Mouse (Mus musculus) limb, embryonic 11.5 days (tissue): ENCODE measurements around the gene Usf3. TPM values are rescaled to one million over a fixed set of nuclear protein-coding genes. Genes with fewer than 3 reads are reported as not detected.

Source experiments
- ATAC-seq: fragments of 200-750 bp; cut with Nextera tagmentation; 2 replicates; pipeline ENCODE4 v1.8.0; 2017; ENCODE audit warnings: low read depth; ENCODE audit not compliant: insufficient number of reproducible peaks, low FRiP score, low TSS enrichment
- DNase-seq: peaks from one replicate; pipeline ENCODE4 v3.0.0-alpha.2; 2015; ENCODE audit warnings: low spot score
- H3K27ac ChIP-seq: fragments of 300-500 bp; sonication (generic); replicated peaks from 2 replicates; pipeline ENCODE4 v1.5.1; 2014; ENCODE audit warnings: low read depth, mild to moderate bottlenecking, low read length
- H3K27me3 ChIP-seq: fragments of 300-500 bp; sonication (generic); 2 replicates; pipeline ENCODE4 v1.6.1; 2014; ENCODE audit warnings: mild to moderate bottlenecking, low read length, mixed read lengths; ENCODE audit not compliant: control insufficient read depth, insufficient read depth
- H3K36me3 ChIP-seq: fragments of 300-500 bp; sonication (generic); 2 replicates; pipeline ENCODE4 v1.6.1; 2014; ENCODE audit warnings: mild to moderate bottlenecking, low read length, moderate library complexity, mixed read lengths; ENCODE audit not compliant: control insufficient read depth, insufficient read depth
- H3K4me1 ChIP-seq: fragments of 300-500 bp; sonication (generic); 2 replicates; pipeline ENCODE4 v1.6.1; 2014; ENCODE audit warnings: low read length, mixed read lengths; ENCODE audit not compliant: control insufficient read depth, insufficient read depth
- H3K4me2 ChIP-seq: fragments of 300-500 bp; sonication (generic); 2 replicates; pipeline ENCODE4 v1.6.1; 2014; ENCODE audit warnings: low read depth, mild to moderate bottlenecking, moderate library complexity; ENCODE audit not compliant: severe bottlenecking
- H3K4me3 ChIP-seq: fragments of 300-500 bp; sonication (generic); 2 replicates; pipeline ENCODE4 v1.5.1; 2014; ENCODE audit warnings: low read depth, low read length
- H3K9ac ChIP-seq: fragments of 300-500 bp; sonication (generic); 2 replicates; pipeline ENCODE4 v1.6.1; 2014; ENCODE audit warnings: mild to moderate bottlenecking, low read length
- H3K9me3 ChIP-seq: fragments of 300-500 bp; sonication (generic); 2 replicates; pipeline ENCODE4 v1.6.1; 2016; ENCODE audit warnings: low read length; ENCODE audit not compliant: control insufficient read depth
- WGBS: fragments of 180-500 bp; shearing (Covaris S2); extraction: QIAGEN DNeasy Blood & Tissue Kit; methylation state at CpG from one replicate; pipeline ENCODE4 v1.1.7; 2014; 5-methylcytosine and 5-hydroxymethylcytosine counted together
- polyA plus RNA-seq: library from polyadenylated mRNA; unstranded; fragments of >200 nt; fragmentation: Nextera tagmentation; extraction: Ambion mirVana; gene quantifications from 2 replicates; pipeline ENCODE4 v1.2.1, GENCODE M21; 2014

Usf3 gene
- polyA plus RNA-seq, 1 experiment from 2014 or later: 5.1 TPM

DNA sequence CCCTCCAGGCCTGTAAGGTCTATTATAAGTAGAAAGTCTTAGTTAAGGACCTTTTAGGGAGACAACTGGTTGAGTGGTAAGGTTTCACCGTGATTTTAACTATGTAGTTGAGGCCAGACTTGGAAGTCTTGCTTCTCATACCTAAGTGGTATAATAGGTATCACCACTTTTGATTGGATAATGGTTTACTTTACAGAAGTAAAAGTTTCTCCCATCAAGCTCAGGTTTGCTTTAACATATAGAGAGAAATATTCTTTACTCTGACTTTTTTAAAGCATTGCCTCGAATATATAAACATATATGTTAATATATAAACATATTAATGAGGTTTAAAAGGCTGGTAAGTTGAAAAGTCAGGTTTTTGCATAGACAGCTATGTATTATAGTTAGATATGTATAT, 9.2 kb upstream of the Usf3 start:
- Histone ChIP-seq H3K27ac (no peak overlapping the region), H3K4me3 (no peak overlapping the region), H3K9ac (no peak overlapping the region), H3K9me3 (no peaks in the 10 kb centered on the region), H3K4me2 (no peak overlapping the region), H3K27me3 (no peaks in the 10 kb centered on the region), H3K36me3 (no peaks in the 10 kb centered on the region), H3K4me1 (no peaks in the 10 kb centered on the region)
- DNase-seq (no peak), ATAC-seq (no peak)
- 86% methylated on average over 2 of the region's 2 CpGs for WGBS

DNA sequence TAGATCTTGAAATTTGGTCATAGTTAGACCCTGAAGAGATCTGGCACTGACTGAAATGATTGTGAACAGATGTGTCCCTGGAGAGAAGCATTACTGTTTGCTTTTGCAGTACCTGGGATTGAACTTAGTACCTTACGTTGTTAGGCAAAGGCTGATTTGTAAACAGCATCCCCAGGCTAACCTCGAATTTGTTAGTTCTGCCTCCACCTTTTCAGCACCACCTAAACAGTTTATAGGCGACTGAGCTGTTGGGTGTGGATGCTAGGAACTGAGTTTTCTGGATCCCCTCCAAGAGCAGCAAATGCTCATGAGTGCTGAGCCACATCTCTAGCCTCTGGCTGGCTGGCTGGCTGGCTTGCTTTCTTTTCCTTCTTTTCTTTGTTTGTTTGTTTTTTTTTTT, 7.9 kb upstream of the Usf3 start:
- no peak overlapping the region for H3K27ac ChIP-seq
- no peaks in the 10 kb centered on the region for H3K36me3 ChIP-seq
- 53% methylated on average over 3 of the region's 3 CpGs for WGBS
- H3K4me3 ChIP-seq: no peak overlapping the region
- ATAC-seq: no peak
- H3K9me3 ChIP-seq: no peaks in the 10 kb centered on the region
- DNase-seq: no peak
- H3K4me2 ChIP-seq: no peak overlapping the region
- H3K9ac ChIP-seq: no peak overlapping the region
- H3K27me3 ChIP-seq: no peaks in the 10 kb centered on the region
- no peaks in the 10 kb centered on the region for H3K4me1 ChIP-seq

DNA sequence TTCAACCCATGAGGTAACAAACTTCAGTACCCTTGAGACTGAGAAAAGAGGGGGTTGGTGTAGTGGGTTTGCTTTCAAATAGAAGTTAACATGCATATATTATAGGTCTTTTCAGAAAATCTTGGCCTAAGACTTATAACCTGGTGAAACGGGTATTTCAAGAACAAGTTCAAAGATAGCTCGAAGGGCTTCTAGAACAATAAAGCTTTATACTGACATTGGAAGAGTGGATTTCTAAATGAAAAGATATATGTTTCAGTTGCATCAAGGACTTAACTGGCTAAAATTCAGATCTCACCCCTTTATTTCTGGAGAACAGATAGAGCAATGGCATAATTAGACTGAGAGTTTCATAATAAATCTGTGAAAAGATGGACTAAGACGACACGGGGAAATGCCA, 4.1 kb upstream of the Usf3 start:
- H3K4me3 ChIP-seq: no peak overlapping the region
- no peak overlapping the region for H3K4me2 ChIP-seq
- no peaks in the 10 kb centered on the region for H3K4me1 ChIP-seq
- 89% methylated on average over 4 of the region's 4 CpGs for WGBS
- no peaks in the 10 kb centered on the region for H3K9me3 ChIP-seq
- no peak overlapping the region for H3K27ac ChIP-seq
- no peaks in the 10 kb centered on the region for H3K36me3 ChIP-seq
- no peak for DNase-seq
- H3K9ac ChIP-seq: no peak overlapping the region
- H3K27me3 ChIP-seq: no peaks in the 10 kb centered on the region
- no peak for ATAC-seq

DNA sequence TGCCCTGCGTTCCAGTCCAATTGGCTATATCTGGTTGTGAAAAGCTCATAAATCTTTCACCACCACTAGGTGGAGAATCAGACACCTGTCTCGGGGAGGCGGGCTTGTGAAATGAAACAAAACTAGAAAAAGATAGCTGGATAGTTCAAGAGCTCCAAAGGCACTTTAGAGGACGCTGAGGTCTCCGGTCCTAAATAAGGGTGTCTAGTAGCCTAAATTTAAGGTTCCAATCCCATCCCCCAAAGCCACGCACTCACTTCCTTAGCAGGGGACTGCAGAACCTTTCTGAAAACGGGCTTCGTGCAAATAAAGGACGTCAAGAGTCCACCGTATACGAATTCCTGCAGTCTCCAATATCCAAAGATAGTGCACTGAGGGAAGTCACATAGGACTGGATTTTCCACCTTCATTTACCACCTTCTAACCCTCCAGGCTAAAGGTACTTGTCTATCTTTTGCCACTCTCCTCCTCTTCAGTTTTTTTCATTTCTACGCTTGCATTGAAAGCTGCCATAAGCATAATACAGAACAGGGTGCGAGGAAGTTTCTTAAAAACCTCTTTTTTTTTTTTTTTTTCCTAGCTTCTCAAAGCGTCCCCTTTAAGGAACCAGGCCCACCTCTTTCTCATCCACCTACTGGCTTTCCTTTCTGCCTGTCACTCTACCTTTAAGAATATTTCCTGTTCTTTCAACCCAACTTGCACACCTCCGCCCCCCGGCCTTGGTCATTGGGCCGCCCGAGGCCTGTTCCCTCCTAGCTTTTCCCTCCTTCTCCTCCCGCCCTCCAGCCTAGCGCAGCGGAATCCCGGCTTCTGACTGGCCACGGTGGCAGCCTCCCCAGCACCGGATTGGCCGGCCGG, 520 bp upstream of the Usf3 start:
- Histone ChIP-seq H3K4me2 (peak overlapping the region; percentile 64), H3K4me3 (peak overlapping the region; percentile 66), H3K9me3 (no peaks in the 10 kb centered on the region), H3K4me1 (peaks cover 3% of the 10 kb centered on the region; the same call in 1 of the 2 replicates), H3K27ac (peak overlapping the region; percentile 82), H3K27me3 (no peaks in the 10 kb centered on the region), H3K36me3 (no peaks in the 10 kb centered on the region), H3K9ac (peak overlapping the region; percentile 49; the same call in 1 of the 2 replicates)
- WGBS: under 1% methylated on average over 26 of the region's 26 CpGs
- peak; percentile 98 for DNase-seq
- ATAC-seq: peak; percentile 100

DNA sequence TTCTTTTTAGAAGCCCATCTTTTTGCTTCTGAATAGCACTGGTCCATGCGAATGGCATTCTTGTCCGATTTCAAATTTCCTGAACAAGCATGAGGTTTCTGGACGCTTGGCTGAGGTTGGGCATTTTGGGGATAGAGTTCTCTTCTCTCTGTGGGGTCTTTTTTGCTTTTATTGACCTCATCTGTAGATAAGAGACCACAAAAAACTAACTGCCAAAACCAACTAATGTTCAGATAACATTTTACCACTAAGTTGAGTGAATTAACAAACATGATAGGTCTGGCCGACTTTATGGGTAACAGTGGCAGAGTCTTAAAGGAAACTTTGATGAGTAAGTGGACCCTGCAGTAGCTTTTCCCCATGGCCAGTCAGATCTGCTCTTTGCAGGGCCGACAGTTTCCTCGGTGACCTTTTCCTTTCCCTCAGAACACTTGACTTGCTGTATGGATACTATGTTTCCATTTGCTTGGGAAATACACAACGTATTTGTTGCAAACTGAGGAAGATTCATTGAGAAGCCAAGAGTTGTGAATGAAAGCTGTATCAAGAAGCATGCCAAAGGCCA, 1.0 kb downstream of the Usf3 start:
- 27% methylated on average over 7 of the region's 7 CpGs for WGBS
- no peak for ATAC-seq

DNA sequence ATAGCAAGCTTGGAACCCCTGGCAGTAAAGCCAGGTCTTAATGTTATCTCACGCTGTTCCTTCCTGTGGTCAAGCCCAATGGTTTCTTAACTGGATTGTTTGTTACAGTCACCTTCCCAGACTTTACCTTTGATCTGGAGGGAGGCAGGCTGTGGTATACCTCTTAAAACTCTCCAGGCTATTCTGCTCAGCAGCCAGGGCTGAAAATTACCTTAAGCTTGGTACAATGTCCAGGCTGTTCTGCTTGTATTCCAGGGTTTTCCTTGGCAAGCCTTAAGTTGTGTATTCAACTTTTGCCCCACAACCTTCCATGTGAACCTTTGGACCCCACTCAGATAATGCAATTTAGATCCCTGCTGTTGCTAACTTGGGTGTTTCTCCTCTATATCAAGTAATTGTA, 2.0 kb downstream of the Usf3 start:
- Histone ChIP-seq H3K4me2 (no peak overlapping the region), H3K27me3 (no peaks in the 10 kb centered on the region), H3K36me3 (no peaks in the 10 kb centered on the region), H3K4me3 (no peak overlapping the region), H3K9ac (no peak overlapping the region), H3K4me1 (peaks cover 3% of the 10 kb centered on the region; the same call in 1 of the 2 replicates), H3K9me3 (no peaks in the 10 kb centered on the region), H3K27ac (no peak overlapping the region)
- DNase-seq (no peak), ATAC-seq (no peak)
- WGBS: 57% methylated on average over 1 of the region's 1 CpGs

More for the DNA sequence above, 1.0 kb downstream of the Usf3 start:
- Histone ChIP-seq H3K9ac (peak overlapping the region; percentile 81), H3K36me3 (no peaks in the 10 kb centered on the region), H3K27ac (peak overlapping the region; percentile 81; the same call in 1 of the 2 replicates), H3K4me1 (peaks cover 3% of the 10 kb centered on the region; the same call in 1 of the 2 replicates), H3K9me3 (no peaks in the 10 kb centered on the region), H3K4me3 (peak overlapping the region; percentile 66), H3K4me2 (peak overlapping the region; percentile 40), H3K27me3 (no peaks in the 10 kb centered on the region)
- no peak for DNase-seq

DNA sequence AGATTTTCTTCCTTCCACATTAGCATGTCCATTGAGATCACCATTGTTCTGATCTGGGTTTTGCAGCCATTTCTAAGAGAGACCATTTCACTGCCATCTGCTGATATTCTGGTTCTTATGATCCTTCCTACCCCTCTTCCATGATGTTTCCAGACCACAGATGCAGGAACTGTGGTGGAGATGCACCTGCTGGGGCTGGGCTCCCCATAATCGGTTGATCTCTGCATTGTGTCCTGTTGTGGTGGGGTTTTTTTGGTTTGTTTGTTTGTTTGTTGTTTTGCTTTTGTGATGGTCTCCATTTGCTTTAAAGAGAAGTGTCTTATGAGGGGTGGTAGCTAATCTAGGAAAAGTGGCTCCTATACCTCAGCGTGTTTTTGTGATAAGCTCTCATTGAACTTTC, 3.5 kb downstream of the Usf3 start:
- H3K4me2 ChIP-seq: no peak overlapping the region
- H3K27ac ChIP-seq: no peak overlapping the region
- H3K36me3 ChIP-seq: 0 out of 2 replicates have a peak, but pooled peaks cover 3% of the 10 kb centered on the region
- ATAC-seq: no peak
- H3K9me3 ChIP-seq: no peaks in the 10 kb centered on the region
- H3K4me3 ChIP-seq: no peak overlapping the region
- no peaks in the 10 kb centered on the region for H3K27me3 ChIP-seq
- peaks cover 3% of the 10 kb centered on the region; the same call in 1 of the 2 replicates for H3K4me1 ChIP-seq
- DNase-seq: no peak
- H3K9ac ChIP-seq: no peak overlapping the region
- 95% methylated on average over 2 of the region's 2 CpGs for WGBS

DNA sequence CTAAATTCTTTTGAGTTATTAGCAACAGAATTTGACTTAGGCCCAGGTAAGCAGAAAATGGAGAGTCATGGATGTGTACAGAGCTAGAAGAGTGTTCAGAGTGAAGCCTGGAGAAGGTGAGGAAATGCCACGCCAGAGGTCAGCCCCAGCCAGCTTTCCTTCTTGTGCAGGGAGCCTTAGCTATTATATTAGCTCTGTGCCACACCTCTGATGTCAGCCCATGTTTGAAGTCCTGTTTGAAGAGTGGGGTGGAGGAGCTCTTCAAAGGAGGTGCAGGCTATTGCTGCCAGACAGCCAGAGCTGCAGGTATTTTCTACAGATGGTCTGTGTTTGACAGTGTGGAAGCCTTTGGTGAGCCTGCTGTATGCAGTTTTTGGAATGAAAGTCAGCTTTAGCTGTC, 5.5 kb downstream of the Usf3 start:
- Histone ChIP-seq H3K36me3 (0 out of 2 replicates have a peak, but pooled peaks cover 3% of the 10 kb centered on the region), H3K27ac (no peak overlapping the region), H3K4me3 (no peak overlapping the region), H3K27me3 (no peaks in the 10 kb centered on the region), H3K4me2 (no peak overlapping the region), H3K9me3 (no peaks in the 10 kb centered on the region), H3K4me1 (peaks cover 3% of the 10 kb centered on the region; the same call in 1 of the 2 replicates), H3K9ac (no peak overlapping the region)
- DNase-seq (no peak), ATAC-seq (no peak)
- 37% methylated on average over 1 of the region's 1 CpGs for WGBS
